Mouse (Mus musculus) forebrain, embryonic 16.5 days (tissue): ENCODE measurements at regions not wholly inside any gene's neighbourhood (a gene's known extent, or its start where the extent isn't known, plus 50 kb on each side); places are given as distances from the start of the nearest gene placed in this dataset.

ENCODE experiments used
- ATAC-seq: fragments of 200-750 bp; cut with Nextera tagmentation; 2 replicates; pipeline ENCODE4 v1.8.0; 2017; ENCODE audit warnings: mild to moderate bottlenecking, moderate library complexity
- H3K27ac ChIP-seq: fragments of 300-500 bp; sonication (generic); 2 replicates; pipeline ENCODE4 v1.5.1; 2014; ENCODE audit warnings: low read length, control low read depth
- H3K27me3 ChIP-seq: fragments of 300-500 bp; sonication (generic); replicated peaks from 2 replicates; pipeline ENCODE4 v1.6.1; 2014; ENCODE audit warnings: low read length; ENCODE audit not compliant: control insufficient read depth, insufficient read depth
- H3K36me3 ChIP-seq: fragments of 300-500 bp; sonication (generic); 2 replicates; pipeline ENCODE4 v1.6.1; 2014; ENCODE audit not compliant: control insufficient read depth, insufficient read depth
- H3K4me1 ChIP-seq: fragments of 300-500 bp; sonication (generic); replicated peaks from 2 replicates; pipeline ENCODE4 v1.6.1; 2014; ENCODE audit warnings: low read length; ENCODE audit not compliant: control insufficient read depth, insufficient read depth
- H3K4me2 ChIP-seq: fragments of 300-500 bp; sonication (generic); 2 replicates; pipeline ENCODE4 v1.6.1; 2014; ENCODE audit warnings: mild to moderate bottlenecking, low read length, control low read depth
- H3K4me3 ChIP-seq: fragments of 300-500 bp; sonication (generic); replicated peaks from 2 replicates; pipeline ENCODE4 v1.5.1; 2014; ENCODE audit warnings: mild to moderate bottlenecking, low read length, control low read depth
- H3K9ac ChIP-seq: fragments of 300-500 bp; sonication (generic); replicated peaks from 2 replicates; pipeline ENCODE4 v1.6.1; 2014; ENCODE audit warnings: low read depth, low read length, control low read depth
- H3K9me3 ChIP-seq: fragments of 300-500 bp; sonication (generic); 2 replicates; pipeline ENCODE4 v1.6.1; 2016; ENCODE audit warnings: low read length; ENCODE audit not compliant: control insufficient read depth
- WGBS: fragments of 180-500 bp; shearing (Covaris S2); extraction: QIAGEN DNeasy Blood & Tissue Kit; methylation state at CpG from one replicate; pipeline ENCODE4 v1.1.7; 2014; 5-methylcytosine and 5-hydroxymethylcytosine counted together

DNA sequence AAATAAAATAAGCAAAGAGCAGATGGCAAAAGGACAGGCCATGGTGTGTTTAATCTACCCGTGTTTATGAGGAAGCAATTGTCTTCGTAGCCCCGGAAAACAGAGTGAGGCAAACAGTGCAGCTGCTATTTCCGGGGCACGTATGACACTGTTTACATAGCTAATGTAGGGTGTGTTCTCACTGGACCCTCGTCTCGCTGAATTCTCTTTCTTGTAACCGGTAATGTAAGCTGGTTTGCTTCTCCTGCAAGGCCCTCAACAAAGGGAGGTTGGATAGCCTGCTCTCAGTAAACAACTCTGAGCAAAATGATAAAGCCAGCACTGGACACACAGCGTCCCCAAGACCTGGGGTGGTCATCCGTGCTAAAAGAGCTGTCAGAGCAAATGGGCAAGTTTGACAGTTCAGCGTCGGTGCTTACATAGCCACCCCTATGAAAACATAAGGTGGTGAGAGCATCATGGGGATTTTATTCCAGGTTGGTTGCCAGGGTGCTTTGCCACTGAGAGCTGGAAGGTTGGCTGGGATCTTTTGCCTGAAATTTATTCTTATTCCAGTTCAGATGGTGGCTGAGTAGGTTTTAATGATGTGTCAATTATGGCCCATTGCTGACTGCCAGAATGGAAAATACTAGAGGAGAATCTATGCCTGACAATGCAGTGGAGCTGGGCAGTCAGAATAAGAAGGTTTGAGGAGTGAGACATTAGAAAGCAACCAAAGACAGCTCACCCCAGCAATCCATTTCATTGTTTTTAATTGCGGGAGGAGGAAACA is 483.8 kb upstream of the Fam92a start:
- Histone ChIP-seq H3K36me3 (no peaks in the 10 kb centered on the region), H3K4me1 (peaks cover 15% of the 10 kb centered on the region), H3K27ac (no peak overlapping the region), H3K9ac (no peak overlapping the region), H3K9me3 (no peaks in the 10 kb centered on the region), H3K4me2 (peak overlapping the region; percentile 9; the same call in 1 of the 2 replicates), H3K4me3 (no peak overlapping the region), H3K27me3 (no peaks in the 10 kb centered on the region)
- peak; percentile 75 for ATAC-seq
- 36% methylated on average over 13 of the region's 13 CpGs for WGBS

DNA sequence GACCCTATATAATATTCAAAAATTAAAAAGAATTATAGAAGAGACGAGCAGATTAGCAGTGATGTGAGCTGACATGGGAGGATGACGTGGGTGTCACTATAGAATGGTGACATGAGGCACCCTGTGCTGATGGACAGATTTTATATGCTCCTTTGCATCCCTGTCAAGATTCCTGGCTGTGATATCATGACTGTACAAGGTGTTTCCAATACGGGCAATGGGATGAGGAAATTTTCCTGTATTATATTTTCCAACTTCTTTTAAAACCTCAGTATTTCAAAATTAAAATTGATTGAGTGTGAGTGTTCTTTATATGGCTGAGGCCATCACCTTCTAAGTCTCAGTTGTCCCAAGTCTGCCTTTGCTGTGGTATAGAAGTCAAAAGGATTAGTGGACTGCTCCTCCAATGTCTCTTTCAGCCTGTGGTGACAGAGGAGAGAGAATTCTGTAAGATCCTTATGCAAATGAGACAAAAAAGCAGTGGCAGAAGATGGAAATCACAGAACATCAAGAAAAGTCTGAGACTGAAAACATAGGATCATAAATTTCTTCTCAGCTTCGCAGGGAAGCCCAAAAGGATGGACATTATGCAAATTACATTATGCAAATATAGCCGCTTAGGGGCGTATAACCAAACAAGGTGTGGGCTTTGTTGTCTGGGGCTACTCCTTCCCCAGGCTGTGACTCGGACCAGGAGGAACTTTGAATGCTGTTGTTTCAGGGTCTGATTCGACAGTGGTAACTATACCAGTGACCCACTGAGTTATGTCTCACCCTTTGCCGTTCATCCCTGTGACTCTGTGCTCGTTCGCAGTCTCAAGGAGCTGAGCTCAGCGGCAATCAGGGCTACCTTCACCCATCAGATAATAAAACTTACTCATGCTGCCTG is 483.0 kb upstream of the Fam92a start:
- Histone ChIP-seq H3K4me2 (no peak overlapping the region), H3K4me1 (peaks cover 15% of the 10 kb centered on the region), H3K9ac (no peak overlapping the region), H3K36me3 (no peaks in the 10 kb centered on the region), H3K4me3 (no peak overlapping the region), H3K27me3 (no peaks in the 10 kb centered on the region), H3K9me3 (no peaks in the 10 kb centered on the region), H3K27ac (no peak overlapping the region)
- WGBS, result 50% methylated on average over 12 of the region's 12 CpGs
- ATAC-seq, result peak; percentile 16; the same call in 1 of the 2 replicates

DNA sequence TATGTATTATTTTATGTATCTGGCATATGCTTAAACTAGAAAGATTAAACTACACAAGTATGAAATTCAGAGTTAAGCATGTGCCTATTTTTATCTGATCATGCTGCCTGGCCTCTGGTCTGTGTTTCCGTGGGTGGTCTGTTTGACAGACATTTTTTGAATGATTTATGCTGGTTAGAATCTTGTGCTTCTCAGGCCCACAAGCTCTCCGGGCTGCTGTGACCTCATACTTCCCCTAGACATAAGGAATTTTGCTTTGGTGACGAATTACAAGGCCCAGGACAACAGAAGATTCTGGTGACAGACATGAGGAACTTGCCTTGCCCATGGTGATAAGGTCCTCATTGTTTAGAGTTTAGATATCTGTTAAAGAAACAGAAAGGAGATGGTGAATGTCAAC is 475.9 kb upstream of the Fam92a start:
- no peak for ATAC-seq
- H3K27ac ChIP-seq, result no peak overlapping the region
- H3K9ac ChIP-seq, result no peak overlapping the region
- 71% methylated on average over 3 of the region's 3 CpGs for WGBS
- H3K27me3 ChIP-seq, result no peaks in the 10 kb centered on the region
- H3K9me3 ChIP-seq, result no peaks in the 10 kb centered on the region
- H3K4me2 ChIP-seq, result no peak overlapping the region
- H3K4me3 ChIP-seq, result no peak overlapping the region
- no peaks in the 10 kb centered on the region for H3K36me3 ChIP-seq
- H3K4me1 ChIP-seq, result no peaks in the 10 kb centered on the region

DNA sequence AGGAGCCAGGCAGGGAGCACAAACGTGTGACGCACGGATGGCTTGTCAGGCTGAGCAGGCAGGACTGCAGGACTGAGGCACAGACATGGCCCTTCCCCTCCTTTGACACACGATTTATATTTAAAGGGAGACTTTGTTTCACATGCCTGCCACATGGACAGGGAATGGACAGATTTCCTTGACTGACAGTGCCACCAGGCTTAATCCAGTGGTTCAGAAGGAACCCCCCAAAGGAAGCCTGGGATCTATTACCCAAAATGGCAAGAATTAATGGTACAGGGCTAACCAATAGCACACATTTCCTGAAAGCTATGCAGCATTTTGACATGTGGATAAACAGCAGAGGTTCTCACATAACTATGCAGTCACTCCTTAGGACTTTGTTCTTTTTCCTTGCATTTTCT is 470.7 kb upstream of the Fam92a start:
- H3K9me3 ChIP-seq, result no peaks in the 10 kb centered on the region
- no peak overlapping the region for H3K27ac ChIP-seq
- H3K4me1 ChIP-seq, result no peaks in the 10 kb centered on the region
- H3K9ac ChIP-seq, result no peak overlapping the region
- ATAC-seq, result no peak
- no peaks in the 10 kb centered on the region for H3K36me3 ChIP-seq
- 24% methylated on average over 4 of the region's 4 CpGs for WGBS
- H3K4me2 ChIP-seq, result no peak overlapping the region
- H3K27me3 ChIP-seq, result no peaks in the 10 kb centered on the region
- H3K4me3 ChIP-seq, result no peak overlapping the region

DNA sequence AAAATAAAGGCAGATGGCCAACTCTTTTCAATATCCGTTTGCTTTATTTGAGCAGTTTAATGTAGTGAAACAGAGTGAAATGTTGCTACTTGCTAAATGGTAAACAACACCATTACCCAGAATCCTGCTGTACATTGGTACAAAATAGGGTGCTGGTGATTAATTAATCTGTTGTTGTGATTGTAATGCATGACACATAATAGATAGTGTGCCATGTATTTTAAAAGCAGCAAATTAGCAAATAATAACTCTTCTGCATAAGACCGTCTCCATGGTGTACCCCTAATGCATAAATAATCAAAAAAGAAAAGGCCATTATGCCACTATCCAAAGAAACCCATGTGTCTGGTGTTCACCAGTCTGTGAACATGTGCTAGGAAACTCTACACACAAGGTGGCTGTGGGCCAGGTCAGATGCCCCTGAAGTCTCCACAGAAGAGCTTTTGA is 457.6 kb upstream of the Fam92a start:
- 11% methylated on average over 2 of the region's 2 CpGs for WGBS
- Histone ChIP-seq H3K4me3 (no peak overlapping the region), H3K9ac (no peak overlapping the region), H3K36me3 (no peaks in the 10 kb centered on the region), H3K4me2 (no peak overlapping the region), H3K27me3 (peaks cover 26% of the 10 kb centered on the region), H3K27ac (no peak overlapping the region), H3K9me3 (no peaks in the 10 kb centered on the region), H3K4me1 (peaks cover 6% of the 10 kb centered on the region; the same call in 1 of the 2 replicates)
- peak; percentile 95 for ATAC-seq

DNA sequence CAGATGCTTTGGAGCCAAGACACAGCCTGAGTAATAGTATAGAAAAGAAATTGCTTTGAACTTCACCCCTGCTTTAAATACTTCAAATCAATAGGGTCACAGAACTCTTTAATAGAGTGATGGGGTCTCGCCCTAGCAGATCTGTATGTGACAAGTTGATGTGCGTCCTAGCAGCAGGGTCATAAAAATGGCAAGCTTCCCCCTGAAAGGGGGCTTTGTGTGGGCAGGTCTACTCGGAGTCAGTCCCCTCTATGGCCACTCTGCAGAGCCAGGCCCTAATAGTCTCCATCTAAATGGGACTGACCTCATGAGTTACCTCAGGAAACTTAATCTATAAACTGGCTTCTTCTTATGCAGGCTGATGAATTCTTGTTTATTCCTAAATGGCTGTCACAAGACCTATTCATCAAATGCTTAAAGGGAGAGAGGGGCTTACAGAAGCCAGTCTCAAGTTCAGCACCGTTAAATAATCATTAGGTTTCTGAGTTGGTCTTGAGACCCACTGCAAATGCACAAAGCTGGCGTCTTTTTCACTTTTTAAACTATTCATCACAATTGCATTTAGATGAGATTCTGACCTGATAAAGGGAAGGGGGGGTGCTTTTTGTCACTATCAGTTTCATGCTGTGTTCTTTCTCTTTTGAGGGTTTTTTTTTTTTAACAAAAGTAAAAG is 457.0 kb upstream of the Fam92a start:
- peak; percentile 39; the same call in 1 of the 2 replicates for ATAC-seq
- Histone ChIP-seq H3K9ac (no peak overlapping the region), H3K27me3 (peaks cover 23% of the 10 kb centered on the region), H3K36me3 (no peaks in the 10 kb centered on the region), H3K4me2 (no peak overlapping the region), H3K4me1 (peaks cover 6% of the 10 kb centered on the region; the same call in 1 of the 2 replicates), H3K27ac (no peak overlapping the region), H3K9me3 (no peaks in the 10 kb centered on the region), H3K4me3 (no peak overlapping the region)
- 9% methylated on average over 5 of the region's 5 CpGs for WGBS

DNA sequence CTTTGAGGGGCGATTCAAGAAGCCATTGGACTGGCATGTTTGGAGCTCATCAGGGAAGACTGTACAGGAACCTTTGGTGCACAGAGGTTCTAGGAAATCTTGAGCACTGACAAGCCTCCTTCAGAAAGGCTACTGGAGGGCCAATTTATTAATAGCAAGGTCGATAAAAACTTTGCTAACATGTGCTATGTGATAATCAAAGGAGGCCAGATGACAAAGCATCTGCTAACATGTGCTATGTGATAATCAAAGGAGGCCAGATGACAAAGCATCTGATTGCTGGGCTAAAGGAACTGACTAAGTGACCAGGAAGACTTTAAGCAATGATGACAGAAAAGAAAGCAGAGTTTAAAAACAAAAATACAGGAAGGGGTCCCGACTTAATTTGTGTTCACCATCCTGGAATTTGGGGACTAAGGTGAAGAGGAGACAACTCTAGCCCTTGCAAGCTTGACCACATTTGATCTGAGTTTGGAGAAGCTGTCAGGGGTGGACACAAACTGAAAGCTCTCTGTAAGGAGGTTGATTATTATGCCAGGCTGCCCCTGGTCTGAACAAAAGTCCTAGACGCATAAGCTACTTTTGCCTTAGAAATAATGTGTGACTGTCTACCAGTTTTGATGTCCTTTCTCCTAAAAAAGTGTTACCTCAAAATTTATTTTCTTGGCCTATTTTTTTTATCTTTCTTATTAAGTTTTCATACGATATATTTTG is 455.5 kb upstream of the Fam92a start:
- Histone ChIP-seq H3K4me1 (peaks cover 6% of the 10 kb centered on the region; the same call in 1 of the 2 replicates), H3K4me3 (no peak overlapping the region), H3K27ac (no peak overlapping the region), H3K9ac (no peak overlapping the region), H3K27me3 (peaks cover 23% of the 10 kb centered on the region), H3K4me2 (no peak overlapping the region), H3K9me3 (no peaks in the 10 kb centered on the region), H3K36me3 (no peaks in the 10 kb centered on the region)
- 89% methylated on average over 5 of the region's 5 CpGs for WGBS
- ATAC-seq, result no peak

DNA sequence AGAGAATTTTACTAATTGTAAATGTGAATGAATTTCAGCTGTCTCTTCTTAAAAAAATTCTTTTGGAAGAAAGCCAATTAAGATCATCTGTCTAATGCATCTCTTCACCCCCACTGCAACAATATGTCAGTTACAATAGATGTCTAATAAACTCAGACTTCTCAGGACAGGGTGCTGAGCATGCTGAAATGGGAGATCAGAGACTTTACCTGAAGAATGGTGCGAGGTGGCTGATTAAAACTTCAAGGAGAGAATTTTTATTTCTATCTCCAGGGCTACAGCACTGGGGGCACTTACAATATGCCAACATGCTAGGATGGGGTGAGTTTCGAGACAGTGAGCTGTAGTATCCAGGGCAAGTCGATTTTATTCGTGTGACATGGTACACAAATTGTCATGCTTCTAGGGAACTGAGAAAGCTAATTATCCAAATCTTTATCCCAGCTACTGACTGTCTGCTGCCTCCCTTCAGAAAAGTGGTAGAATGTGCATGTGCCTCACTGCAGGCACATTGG is 449.0 kb upstream of the Fam92a start:
- H3K36me3 ChIP-seq, result no peaks in the 10 kb centered on the region
- no peak overlapping the region for H3K4me3 ChIP-seq
- peaks cover 5% of the 10 kb centered on the region; the same call in 1 of the 2 replicates for H3K27me3 ChIP-seq
- ATAC-seq, result peak; percentile 70
- H3K9me3 ChIP-seq, result no peaks in the 10 kb centered on the region
- no peak overlapping the region for H3K4me2 ChIP-seq
- H3K4me1 ChIP-seq, result peaks cover 10% of the 10 kb centered on the region
- 30% methylated on average over 4 of the region's 4 CpGs for WGBS
- H3K27ac ChIP-seq, result peak overlapping the region; percentile 39; the same call in 1 of the 2 replicates
- no peak overlapping the region for H3K9ac ChIP-seq
